Mouse (Mus musculus) lung, adult 2 months (tissue): ENCODE measurements at regions not wholly inside any gene's neighbourhood (a gene's known extent, or its start where the extent isn't known, plus 50 kb on each side); places are given as distances from the start of the nearest gene placed in this dataset.

ENCODE experiments used
- CTCF ChIP-seq: fragments of 200-500 bp; IDR thresholded peaks from 2 replicates; pipeline ENCODE4 v1.5.1; 2011; ENCODE audit warnings: mild to moderate bottlenecking, low read length, control low read depth; ENCODE audit not compliant: insufficient read depth
- POLR2A ChIP-seq: fragments of 200-500 bp; IDR thresholded peaks from 2 replicates; pipeline ENCODE4 v1.6.1; 2011; ENCODE audit warnings: low read depth, mild to moderate bottlenecking, control low read depth, low read length, borderline replicate concordance; ENCODE audit errors: extremely low read depth

GRCm38 (mm10) chr14:24947084-24947483 lies 460.2 kb downstream of the Rps24 start:
- TF ChIP-seq POLR2A (no peak), CTCF (no peak)
